Mouse (Mus musculus) spleen, embryonic (tissue): Measurements from ENCODE around the gene Mnat1.
"Not testable (repeated sequence)": the region's sequence is repeated elsewhere in the genome, so short reads cannot be mapped to it uniquely, and the experiment has no call there.

Experiments used
- CTCF ChIA-PET: fragments of 350-600 bp; sonication (Branson Sonifier 250); formaldehyde crosslinking; loops from one replicate; lab custom pipeline; 2022; lab: Charles Lee

The Mnat1 gene

DNA sequence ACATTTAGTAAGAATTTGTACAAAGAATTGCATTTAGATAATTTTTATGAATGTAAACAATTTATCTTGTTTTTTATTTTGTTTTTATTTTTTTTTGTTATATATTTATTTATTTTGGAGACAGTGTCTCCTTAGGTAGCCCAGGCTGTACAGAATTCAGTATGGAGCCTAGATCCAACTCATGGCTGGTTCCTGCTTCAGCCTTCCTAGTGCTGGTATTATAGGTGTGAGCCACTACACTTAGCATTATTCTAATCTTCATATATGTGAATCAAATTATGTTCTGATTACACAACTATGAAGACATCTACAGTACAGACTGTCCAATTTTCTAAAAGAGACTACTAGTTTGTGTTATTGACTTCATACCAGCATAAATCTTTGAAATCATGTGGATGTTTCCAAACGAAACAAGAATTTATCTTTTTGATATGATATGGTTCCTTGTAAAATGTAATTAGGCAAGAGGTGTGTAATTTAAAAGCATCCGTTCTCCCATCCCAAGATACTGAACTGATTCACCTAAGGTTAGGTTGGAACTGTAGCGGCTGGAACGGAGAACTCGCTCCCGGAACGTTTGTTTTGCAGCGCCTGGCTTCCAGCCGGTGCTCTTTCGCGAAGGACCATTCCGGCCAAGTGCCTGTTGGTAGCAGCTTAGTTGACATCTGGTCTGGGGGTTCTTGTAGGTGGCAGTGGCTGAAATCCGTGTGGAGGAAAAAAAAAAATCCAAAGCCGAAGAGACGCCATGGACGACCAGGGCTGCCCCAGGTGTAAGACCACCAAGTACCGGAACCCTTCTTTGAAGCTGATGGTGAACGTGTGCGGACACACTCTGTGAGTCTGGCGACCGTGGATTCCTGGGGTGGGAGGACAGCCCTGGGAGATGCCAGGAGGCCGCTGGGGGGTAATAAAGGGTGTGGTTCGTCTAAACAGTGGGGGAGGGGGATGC, at the start of gene Mnat1:
TSS of gene Mnat1 (plus strand) at position 625 of the 949 bp plus-strand sequence.
- CTCF ChIA-PET, result no interaction called here

DNA sequence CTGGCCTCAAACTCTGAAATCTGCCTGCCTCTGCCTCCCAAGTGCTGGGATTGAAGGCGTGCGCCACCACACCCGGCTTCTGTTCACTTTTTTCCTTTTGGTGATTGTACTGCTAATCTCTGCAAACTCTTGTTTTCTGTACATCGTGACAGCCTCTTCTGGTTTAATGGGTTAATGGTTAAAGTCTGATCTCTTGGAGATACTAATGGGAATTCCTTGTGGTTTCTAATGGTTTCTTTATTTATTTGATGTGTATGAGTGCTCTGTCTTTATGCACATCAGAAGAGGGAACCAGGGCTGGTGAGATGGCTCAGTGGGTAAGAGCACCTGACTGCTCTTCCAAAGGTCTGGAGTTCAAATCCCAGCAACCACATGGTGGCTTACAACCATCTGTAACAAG, 41.7 kb upstream of the Mnat1 start:
- CTCF ChIA-PET, result not testable (repeated sequence)

DNA sequence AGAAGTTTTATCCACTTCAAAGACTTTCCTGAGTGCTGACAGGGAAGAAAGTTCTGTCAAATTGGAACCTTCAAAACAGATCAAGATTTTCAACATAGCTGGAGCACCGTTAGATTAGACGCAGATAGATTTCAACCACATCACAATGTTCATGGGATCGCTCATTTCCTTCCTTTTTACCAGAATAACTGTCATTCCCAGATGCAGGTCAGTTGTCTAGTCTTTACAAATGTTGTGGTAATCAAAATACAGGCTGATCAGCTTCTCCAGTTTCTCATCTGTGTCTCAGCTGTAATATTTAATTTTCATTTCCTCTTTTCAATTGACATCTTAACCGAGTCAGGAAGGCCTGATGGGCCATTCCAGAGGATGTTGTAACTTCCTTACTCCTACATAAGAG, 39.7 kb upstream of the Mnat1 start:
- CTCF ChIA-PET, result no interaction called here

DNA sequence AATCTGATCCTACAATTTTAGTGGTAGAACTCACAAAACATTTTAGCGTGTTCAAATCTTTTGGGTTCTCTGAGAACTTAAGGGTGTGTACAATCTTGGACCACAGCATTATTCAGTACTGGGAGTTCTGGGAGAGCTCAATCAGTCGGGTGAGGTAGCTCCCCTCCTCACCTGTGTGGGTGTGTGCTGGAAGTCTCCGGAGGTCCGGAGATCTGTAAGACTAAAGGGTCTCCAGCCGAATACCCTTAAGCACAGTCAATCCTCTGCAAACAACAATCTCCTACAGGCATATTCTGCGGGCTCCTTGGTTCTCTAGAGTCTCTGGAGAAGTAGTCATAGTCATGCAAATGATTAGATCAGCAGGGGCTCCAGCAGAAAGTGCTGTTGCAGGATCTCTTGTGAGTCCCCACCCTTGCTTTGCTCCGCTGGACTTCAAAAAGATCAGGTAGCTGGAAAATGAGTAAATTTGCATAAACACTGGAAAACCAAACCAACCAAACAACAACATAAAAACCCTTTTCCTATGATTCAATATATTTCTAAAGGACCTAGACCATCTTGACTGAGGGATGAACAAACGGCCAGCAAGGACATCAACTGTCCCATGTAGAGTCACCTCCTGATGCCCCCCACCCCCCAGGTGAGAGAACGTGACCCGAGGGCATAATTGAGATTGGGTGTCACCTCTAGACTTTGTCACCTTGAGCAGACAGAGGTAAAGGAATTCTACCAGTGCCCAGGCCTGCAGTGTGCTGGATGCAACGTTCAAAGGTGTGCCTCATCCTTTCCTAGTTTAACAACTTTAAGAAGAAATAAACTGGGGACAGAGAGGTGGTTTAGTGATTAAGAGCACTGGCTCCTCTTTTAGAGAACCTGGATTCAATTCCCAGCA, 37.5 kb upstream of the Mnat1 start:
- CTCF ChIA-PET, result no interaction called here

DNA sequence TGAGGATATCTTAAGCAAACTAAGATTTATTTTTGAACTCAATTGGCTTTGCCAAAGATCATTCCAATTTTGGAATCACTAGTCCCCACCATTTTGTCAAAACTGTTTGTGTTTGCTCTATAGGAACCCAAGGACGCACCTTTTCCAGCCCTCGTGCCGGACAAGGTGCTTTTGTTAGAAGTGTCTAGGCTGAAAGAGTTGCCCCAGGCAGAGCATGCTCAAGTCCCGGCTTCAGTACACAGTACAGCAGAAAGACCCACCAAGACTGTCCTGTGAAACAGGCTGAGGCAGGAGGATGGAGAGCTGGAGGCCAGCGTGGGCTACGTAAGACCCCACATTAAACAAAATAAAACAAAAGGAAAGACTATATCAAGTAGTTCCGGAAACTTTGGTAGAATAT, 36.4 kb upstream of the Mnat1 start:
- CTCF ChIA-PET, result no interaction called here

DNA sequence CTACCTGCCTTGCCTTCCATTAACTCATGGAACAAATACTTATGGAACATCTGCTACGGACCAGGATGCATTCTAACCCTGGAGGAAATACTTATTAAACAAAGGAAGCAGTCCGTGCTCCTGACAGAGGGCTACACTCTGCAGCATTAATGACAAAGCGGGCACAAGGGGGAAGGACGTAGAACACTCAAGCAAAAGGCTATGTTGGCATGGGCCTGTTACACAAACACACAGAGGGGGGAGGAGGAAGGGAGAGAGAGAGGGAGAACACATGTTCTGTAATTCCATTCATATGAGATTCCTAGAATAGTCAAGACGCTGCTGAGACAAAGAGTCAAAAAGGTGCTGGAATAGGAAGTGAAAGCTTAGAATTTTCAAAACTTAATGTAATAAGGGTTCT, 35.0 kb upstream of the Mnat1 start:
- CTCF ChIA-PET, result no interaction called here

DNA sequence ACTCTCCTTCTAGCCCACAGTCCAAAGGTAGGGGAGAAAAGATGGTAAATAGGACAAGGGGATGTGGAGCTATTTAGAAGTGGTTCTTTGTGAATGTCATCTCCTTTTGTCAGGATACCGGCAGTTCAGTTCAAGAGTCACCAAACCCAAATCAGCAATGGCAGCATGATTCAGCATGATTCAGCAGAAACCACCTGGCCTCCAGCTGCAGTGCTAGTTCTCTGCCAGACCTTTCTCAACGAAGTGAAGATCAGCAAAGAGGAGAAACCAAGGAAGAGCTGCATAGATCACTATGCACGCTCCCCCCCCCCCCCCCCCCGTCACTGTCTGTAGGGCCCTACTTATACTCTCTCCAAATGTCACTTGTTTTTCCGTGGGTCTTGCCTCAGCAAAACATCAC, 34.6 kb upstream of the Mnat1 start:
- CTCF ChIA-PET, result no interaction called here

DNA sequence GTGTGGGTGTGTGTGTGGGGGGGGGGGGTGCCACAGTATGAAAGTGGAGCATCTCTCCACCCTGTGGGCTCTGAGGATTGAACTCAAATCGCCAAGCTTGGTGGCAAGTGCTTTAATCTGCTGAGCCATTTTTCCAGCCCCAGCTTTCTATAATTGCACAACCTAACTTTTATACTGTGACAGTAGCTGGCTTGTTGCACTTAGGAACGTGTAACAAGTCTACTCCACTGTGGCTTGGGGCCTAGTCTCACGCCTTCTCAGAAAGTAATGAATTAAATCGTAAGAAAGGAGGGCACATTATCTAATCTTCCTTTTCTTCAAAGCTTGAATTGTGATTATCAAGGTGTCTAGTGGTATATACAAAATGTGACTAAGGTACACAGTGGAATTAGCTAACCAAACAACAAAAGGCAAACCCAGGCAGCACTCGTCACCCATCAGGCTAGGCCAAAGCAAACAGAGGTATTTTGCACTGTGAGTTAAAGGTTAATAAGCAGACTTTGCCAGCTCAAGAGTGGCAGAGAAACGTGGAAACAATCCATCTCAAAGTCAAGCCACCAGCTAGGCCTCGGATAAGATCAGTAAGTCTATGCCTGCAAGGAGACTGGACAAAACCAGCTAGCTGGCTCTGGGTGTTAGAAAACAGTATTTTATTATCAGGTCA, 32.7 kb upstream of the Mnat1 start:
- CTCF ChIA-PET, result no interaction called here

DNA sequence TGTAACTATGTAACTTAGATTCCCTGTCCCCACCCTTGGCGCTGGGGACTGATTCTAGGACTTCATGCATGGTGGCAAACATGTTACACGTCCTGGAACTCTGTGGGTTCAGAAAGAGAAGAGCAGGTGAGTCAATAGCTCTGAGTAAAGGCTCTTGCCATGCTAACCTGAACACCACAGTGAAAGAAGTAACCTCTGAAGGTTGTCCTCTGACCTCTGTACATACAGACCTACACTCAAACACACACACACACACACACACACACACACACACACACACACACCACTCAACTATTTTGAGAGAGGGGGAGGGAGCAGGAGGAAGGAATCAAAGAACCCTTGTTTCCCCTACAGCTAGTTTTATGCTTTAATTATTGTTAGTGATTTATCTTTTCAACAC, 29.3 kb upstream of the Mnat1 start:
- CTCF ChIA-PET, result no interaction called here

DNA sequence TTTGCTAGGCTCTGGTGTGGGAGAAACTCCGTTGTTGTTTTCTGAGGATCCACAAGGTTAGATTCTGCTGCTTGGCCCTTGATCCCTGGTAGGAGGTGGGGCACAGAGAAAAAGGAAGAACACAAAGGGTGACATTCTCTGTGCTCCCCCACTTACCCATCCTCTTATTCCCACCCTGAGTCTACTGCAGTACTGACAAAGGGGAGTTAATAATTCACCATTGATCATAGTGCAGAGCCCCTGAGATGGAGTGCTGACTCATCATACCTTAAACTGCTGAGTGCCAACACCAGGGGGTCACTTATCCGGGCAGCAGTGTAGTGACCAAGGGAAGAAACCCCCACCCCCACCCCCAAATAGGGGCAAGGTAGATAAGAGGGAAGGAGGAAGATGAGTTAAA, 28.9 kb upstream of the Mnat1 start:
- CTCF ChIA-PET, result no interaction called here

DNA sequence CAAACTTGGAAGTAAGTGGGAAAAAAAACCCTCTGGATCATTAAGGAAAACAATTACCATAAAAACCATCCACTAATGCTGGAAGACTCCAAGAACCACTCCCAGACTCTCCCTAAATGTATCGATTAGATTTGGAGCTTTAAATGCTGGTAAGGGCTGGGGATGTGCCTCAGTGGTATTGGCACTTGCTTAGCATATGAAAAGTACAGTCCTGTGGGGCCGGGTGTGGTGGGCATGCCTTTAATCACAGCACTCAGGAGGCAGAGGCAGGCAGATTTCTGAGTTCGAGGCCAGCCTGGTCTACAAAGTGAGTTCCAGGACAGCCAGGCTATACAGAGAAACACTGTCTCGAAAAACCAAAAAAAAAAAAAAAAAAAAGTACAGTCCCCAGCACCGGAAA, 27.3 kb upstream of the Mnat1 start:
- CTCF ChIA-PET, result not testable (repeated sequence)

DNA sequence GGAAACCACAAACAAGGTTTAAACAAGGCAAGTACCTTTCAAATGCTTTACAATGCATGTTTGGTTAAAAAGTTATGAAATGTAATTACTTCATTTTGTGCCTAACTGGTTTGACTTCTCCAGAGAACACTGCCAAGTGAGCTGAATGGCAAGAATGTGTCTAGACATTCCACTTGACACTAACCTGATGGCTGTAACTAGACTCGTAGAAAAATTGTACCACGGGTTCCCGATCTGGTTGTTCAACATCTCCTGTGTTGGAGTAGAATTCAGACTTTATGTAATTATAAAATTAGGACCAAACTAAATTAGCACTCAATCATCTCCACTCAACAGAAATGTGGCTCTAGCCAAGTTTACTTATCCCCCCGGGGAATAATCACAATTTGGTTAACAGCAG, 24.9 kb upstream of the Mnat1 start:
- CTCF ChIA-PET, result no interaction called here

DNA sequence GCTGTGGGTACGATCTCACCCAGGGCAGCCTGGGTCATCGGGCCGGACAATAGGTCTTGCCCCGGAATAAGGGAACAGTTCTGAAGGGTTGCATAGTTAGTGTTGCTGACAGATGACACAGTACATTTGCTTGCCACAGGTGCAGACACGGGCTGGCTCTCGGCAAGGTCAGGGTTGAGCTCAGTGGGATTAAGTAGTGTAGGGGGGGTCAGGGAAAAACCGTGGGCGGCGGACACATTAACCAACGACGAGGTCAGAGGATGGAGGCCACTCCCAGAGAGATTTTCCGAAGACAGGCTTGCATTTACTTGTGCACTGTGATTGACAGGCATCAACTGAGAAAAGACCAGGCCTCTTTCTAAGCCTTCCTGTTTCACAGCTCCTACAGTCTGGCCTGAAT, 19.8 kb upstream of the Mnat1 start:
- CTCF ChIA-PET, result no interaction called here

DNA sequence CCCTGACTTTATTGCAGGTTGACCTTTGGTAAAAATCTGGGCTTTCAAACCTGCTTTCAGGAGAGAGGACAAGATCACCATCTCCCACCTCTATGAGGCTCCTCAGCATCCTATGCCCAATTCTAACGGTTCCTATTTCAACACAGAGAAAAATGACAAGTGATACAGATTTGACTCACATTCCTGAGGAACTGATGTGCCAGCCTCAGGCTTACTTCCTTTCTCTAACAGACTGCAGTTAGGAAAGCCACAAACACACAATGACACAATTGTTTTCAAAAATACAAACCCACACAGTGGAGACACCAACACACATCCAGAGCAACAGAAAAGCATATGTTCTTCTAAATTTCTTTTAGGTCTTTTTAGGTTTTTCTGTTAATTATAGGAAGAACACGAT, 15.7 kb upstream of the Mnat1 start:
- CTCF ChIA-PET, result no interaction called here

DNA sequence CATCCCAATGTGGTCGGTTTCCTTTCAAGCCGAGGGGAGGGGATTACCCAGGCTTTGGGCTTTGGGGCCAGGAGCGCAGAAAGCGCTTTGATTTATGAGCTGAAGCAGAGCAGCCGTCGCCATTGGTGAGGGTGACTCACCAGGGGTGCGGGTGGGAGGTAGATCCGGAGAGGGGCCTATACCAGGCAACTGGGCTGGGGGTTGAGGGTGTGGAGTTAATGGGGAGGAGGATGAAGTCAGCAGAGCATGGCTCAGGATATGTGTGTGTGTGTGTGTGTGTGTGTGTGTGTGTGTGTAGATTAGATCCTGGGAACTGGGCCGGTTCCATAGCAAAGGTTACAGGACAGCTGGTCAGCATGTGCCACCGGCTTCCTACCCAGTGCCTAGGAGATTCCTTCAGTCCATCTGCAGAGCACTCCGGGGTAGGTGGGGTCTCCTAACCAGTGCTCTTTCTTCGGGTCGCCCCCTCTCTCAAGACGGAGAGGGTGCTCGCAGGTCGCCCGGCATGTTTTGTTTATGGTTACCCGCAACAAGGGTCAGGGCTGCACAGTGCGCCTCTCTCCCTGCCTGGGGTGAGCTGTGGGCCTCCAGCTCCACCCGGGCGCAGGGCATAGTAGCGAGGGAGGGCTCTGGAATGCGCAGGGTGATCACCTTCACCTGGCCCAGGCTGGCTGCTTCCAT, 12.9 kb upstream of the Mnat1 start:
- CTCF ChIA-PET, result no interaction called here

DNA sequence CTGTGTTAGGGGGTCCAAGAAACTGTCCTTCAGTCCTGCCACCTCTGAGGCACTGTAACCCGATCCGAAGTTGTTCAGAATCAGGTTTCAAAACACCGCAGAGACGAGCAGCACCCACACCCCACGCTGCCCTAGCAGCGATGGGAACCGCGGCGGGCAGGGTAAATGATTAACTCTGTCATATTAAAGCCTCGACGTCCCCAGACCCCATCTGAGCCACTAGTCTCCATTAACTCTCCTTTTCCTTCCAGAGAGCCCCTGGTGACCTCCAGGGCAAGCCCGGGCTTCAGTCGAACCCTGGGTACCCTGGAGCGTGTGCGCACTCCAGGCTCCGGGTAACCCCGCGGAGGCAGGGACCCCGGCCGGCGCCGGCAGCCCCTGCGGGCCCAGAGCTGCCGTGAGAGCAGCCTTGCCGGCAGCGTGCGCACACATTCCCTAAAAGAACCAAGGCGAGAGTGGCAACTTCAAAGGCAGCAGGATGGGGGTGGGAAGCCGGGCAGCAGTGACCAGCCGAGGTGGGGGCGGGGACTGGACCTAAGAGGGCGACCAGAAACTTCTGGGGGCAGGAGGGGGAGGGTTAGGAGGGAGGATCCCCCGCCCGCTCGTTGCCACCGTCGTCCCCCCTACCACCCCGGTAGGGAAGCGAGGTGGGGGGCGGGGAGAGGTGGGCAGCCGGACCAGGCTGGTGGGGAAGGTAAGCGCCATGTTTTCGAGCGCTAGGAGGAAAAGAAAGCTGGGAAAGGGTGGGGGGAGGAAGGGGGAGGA, 11.8 kb upstream of the Mnat1 start:
- CTCF ChIA-PET, result no interaction called here

DNA sequence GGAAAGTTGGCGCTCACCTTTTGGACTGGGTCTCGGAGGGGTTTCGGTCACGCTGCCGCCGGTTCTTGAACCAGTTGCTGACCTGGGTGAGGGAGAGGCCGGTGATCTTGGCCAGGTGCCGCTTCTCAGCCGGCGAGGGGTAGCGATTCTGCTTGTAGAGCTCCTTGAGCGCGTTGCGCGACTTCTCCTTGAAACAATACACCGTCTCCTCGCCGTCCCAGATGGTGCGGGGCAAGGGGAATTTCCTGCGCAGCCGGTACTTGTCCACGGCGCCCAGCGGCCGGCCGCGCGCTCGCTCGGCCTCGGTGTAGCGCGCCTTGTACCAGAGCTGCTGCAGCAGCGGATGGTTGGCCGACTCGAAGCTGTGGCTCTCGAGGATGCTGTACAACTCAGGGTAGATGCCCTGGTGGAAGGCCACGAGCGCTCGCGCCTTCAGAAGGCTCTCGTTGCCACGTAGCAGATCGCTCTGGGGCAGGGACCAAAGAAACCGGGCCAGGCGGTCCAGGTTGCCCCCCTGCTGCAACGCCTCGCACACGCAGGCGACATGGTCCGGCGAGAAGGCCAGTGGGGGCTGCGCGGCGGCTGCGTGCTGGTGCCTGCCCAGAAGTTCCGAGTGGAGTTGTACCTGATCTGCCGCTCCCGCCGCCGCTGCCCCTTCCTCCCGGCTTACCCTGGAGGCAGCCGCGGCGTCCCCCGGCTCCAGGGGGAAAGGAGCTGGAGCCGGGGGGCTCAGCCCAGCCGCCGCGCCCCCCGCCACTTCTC, 11.0 kb upstream of the Mnat1 start:
- CTCF ChIA-PET, result no interaction called here

DNA sequence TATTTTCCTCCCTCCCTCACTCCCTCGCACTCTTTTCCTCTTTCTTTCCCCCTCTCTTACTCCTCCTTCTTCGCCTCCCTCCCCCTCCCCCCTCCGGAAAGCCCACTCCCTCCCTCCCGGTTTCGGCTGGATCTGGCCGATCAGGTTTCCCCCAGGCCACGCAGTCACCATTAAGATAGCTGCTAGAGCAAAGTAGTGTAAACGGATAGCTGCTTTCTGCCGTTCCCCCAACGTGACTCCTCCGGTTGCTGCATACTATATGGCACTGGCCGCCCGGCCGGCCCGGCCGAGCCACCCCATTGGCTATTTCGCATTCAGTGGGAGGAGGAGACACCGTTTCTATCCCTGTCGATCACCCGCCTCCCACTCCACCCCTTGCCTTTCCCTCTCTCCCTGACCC, 10.3 kb upstream of the Mnat1 start, which contains the start of gene Six4:
TSS of gene Six4 (minus strand) at position 261 of the 400 bp plus-strand sequence.
- CTCF ChIA-PET, result no interaction called here

DNA sequence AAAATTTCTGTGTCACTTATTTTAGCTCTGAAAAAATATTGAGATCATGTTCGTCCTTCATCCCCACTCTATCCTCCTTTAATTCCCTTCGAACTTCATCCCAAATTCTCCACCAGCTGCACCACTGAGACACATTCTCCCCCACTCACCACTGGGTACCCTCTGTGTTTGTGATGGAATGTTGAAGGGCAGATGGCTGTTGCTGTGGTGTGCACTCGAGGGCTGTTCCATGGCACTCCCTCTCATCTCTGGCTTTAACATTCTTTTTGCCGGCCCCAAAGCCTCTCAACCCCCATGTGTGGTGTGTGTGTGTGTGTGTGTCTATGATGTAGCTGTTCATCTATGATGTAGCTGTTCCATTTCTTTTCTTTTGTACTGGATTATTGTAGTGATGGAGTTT, 1.7 kb downstream of the Mnat1 start:
- CTCF ChIA-PET, result no interaction called here

DNA sequence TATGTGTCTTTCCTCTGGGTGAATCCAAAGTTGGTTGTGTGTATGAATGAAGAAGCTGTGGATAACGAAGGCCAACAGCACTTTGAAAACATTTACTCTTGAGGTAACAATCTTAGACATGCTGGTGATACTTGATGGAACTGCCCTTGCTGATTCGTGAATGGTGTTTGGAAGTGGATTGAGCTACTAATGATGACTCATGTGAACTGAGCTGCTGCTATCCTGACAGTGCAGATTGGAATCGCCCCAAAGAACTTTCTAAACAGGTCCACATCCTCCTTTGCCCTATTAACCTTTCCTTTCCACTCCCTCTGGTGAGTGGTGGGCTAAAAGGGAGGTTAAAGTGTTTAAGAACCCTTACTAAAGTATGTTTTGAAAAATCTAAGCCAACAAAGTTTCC, 17.2 kb downstream of the Mnat1 start:
- CTCF ChIA-PET, result no interaction called here
